Mouse (Mus musculus): ENCODE measurements around the gene 2610028H24Rik.

2610028H24Rik gene

GRCm38 (mm10) chr10:76493527-76493926 lies 44.6 kb downstream of the 2610028H24Rik start:
- no peak for DNase-seq

GRCm38 (mm10) chr10:76495501-76495900 lies 46.6 kb downstream of the 2610028H24Rik start:
- DNase-seq: no peak

DNA sequence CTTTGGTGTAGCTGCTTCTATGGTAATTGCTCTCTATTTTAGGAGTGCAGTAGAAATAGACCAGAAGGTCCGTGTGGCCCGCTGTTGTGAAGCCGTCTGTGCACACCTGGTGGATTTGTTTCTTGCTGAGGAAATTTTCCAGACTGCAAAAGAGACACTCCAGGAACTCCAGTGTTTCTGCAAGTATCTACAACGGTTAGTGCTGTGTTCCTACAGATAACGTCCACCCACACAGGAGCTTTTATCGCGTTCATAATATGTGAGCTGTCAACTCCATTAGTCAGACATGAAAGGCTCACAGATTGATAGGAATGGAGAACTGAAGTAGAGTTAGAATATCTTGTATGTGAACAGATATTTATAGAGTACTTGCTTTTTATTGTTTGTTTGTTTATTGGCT lies 47.5 kb downstream of the 2610028H24Rik start:
- DNase-seq: no peak

GRCm38 (mm10) chr10:76497522-76497921 lies 48.6 kb downstream of the 2610028H24Rik start:
- DNase-seq: no peak

GRCm38 (mm10) chr10:76504271-76504943 lies 55.5 kb downstream of the 2610028H24Rik start:
- no peak for DNase-seq

- DNase-seq: no peak
Measured at GRCm38 (mm10) chr10:76505865-76506264, 57.0 kb downstream of the 2610028H24Rik start.
